Mouse (Mus musculus) lung, adult 18-20 months (tissue): Measurements from ENCODE around the gene Patz1.

Source experiments
- DNase-seq, 2 experiments: peaks; one replicate each; pipeline ENCODE4 v3.0.0; 2022; ENCODE audit warnings: mixed read lengths in 2 of 2

The Patz1 gene

GRCm38 (mm10) chr11:3288521-3289301, at the start of gene Patz1:
TSS of gene Patz1 (plus strand) at chr11:3288874.
- peak; percentile 45 to 57 for DNase-seq

GRCm38 (mm10) chr11:3242395-3242794, 46.3 kb upstream of the Patz1 start:
- DNase-seq: no peak

DNA sequence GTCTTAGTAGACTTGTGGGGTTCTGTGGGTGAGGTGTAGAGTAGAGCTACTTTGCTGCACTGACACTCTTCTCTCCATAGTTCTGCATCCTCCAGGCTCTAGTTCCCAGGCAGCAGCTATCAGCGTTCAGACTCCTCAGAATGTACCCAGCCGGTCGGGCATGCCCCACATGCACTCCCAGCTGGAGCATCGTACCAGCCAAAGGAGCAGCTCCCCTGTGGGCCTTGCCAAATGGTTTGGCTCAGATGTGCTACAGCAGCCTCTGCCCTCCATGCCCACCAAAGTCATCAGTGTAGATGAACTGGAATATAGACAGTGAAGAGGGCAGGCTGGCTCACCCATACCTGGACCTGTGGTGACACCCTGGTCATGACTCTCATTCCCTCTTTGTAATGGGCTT, 44.9 kb upstream of the Patz1 start:
- DNase-seq: no peak

DNA sequence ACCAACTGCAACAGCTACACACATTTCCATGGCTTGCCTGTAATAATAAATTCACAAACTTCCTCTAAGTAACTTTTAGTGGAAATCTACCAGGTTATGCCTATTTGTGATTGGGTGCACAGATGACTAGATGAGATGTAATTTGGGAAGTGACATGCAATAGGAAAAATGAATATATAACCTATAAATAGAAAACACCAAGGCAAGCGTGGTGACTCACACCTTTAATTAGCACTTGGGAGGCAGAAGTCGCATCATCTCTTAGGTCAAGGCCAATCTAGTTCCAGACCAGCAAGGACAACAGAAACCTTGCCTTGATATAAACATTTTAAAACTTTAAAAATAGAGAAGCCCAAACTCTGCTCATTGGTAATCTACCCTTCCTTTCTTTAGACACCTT, 41.3 kb upstream of the Patz1 start:
- no peak for DNase-seq

DNA sequence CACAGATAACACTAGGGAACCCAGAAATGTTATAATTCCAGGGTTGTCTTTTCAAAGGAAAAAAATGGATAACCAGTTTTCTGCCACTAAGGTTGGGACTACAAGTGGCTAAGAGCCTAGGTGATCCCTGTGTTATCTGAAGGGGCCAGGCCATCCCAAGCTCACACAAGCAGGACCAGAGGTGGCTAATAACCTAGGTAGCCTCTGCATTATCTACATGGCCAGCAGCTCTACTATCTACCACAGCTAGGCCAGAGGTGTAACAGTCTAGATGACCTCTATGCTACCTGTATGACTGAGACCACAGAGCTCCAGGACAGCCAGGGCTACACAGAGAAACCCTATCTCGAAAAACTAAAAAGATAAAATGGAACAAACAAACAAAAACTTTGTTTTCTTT, 29.1 kb upstream of the Patz1 start:
- no peak for DNase-seq

DNA sequence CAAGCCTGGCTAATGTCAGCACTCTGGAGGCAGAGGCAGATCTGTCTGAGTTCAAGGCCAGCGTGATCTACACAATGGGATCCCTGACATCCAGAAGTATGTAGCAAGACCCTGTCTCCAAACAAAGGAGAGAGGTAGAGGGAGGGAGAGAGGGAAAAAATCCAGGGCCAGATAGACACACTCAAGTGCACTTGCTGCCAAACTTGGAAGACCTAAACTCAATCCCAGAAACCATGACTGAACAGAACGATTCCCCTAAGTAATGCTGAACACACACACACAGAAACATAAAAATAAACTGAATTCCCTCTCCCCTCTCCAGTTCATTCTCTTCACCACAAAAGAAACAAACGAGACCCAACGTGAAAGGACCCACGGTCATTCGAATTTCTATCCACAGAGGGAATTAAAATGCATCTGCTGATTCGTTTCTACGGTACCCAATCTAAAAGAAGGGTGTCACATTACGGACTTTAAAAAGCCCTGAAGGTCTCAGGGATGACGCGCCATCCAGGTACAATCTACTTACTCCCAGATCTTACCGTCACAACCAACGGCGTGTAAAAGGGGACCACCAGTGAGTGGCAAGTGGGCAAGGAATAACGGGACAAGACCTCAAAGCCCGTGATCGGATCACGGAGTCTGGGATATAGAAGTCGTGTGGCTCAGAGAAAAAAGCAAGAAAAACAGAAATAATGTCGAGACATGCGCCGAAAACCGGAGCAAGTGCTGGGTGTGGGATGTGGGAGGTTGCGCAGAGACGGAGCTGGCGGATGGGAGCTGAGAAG, 23.2 kb upstream of the Patz1 start:
- no peak for DNase-seq

- DNase-seq: peak; percentile 94 to 96
Measured at GRCm38 (mm10) chr11:3266079-3266685, 22.5 kb upstream of the Patz1 start, which contains the start of gene Drg1. TSS of gene Drg1 (minus strand) at chr11:3266415.

GRCm38 (mm10) chr11:3267133-3267532, 21.5 kb upstream of the Patz1 start:
- no peak for DNase-seq

DNA sequence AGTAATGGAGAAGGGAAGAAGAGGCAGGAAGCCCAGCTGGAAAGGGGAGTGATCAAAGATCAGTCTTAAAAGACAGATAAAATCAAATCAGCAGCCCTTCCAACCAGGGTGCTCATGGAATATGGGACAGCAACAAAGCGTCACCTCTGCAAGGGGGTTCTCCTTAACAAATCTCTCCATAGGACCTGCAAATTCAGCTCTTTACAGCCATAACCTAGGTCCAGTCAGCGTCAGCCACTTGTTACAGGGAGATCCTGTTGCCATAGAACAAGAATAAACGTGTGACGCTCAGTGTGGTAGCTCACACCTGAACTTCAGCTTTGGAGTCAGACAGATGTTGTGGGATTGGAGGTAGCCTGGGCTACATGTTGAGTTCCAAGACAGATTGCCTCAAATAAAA, 19.4 kb upstream of the Patz1 start:
- DNase-seq: no peak

- DNase-seq: no peak
Measured at GRCm38 (mm10) chr11:3278351-3278750, 10.3 kb upstream of the Patz1 start.

DNA sequence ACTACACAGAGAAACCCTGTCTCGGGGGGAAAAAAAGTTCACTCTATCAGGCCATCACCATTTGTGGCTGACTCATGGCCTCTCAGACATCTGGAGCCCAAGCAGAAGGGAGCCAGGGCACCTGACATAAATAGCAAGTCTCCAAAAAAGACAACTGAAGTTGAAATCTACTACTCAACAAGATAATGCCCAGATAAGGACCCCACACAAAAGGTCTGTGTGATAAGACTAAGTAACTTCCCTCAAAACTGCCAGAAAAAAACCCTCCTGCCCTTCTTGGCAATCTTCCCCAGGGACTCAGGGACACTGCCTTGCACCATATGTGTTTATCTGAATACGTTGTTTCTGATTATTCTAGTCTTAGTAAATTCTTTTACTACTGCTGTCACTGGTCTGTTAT, 8.9 kb upstream of the Patz1 start:
- no peak for DNase-seq

GRCm38 (mm10) chr11:3282887-3283286, 5.8 kb upstream of the Patz1 start:
- no peak for DNase-seq

DNA sequence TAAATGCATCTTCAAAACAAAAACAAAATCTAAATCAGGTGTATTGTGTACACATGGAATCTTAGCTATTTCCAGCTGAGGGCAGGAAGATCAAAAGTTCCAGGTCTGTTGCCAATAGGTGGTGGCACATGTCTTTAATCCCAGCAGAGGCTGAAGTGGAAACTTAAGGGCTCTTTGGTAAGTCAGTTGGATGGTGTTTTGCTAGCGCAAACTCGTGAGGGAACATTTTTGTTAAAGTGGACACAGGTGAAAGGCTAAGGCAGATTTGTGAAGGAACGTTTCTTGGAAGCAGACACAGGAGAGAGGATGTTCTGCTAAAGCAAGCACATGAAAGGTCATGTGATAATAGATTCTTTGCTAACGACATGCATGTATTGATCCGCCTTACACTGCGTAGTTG, 5.0 kb upstream of the Patz1 start:
- DNase-seq: peak; percentile 38 to 74

DNA sequence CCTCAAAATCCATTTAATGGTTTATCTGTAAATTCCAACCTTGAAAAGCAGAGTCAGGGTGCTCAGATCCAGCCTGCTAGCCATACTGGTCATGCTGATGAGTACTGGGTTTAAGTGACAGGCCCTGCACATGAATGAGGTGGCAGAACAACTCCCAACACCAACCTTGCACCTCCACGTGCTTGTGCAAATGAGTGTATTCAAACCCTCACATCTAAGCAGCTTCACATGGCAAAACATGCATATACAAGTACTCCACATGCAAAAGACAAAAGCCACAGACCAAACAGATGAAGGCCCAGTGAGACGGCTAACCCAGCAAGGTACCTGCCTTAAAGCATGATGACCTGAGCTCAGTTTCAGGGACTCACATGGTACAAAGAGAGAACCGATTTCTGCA, 2.7 kb upstream of the Patz1 start:
- no peak for DNase-seq

- no peak for DNase-seq
Measured at GRCm38 (mm10) chr11:3287131-3287530, 1.5 kb upstream of the Patz1 start.

DNA sequence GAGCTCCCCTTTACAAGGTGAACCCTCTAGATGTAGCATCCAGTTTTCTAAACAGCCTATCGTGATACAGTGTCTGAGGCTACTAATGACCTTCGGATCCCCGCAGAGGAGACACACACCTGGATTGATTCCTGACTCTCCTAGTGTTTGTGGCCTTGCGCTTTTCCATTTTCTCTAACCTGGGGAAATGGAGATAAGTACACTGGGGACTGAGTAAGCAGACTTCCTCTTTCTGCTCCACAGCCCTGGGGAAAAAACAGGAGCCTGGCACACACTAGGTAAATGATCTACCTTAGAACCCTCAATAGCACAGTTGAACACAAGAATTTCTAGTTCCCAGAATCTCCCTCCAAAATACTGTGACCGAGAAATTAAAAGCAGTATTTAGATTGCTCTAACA, 753 bp upstream of the Patz1 start:
- no peak for DNase-seq

GRCm38 (mm10) chr11:3289302-3289802, 678 bp downstream of the Patz1 start:
- DNase-seq: peak; percentile 74 to 81

GRCm38 (mm10) chr11:3289803-3290639, 1.3 kb downstream of the Patz1 start:
- peak; percentile 80 to 81 for DNase-seq

DNA sequence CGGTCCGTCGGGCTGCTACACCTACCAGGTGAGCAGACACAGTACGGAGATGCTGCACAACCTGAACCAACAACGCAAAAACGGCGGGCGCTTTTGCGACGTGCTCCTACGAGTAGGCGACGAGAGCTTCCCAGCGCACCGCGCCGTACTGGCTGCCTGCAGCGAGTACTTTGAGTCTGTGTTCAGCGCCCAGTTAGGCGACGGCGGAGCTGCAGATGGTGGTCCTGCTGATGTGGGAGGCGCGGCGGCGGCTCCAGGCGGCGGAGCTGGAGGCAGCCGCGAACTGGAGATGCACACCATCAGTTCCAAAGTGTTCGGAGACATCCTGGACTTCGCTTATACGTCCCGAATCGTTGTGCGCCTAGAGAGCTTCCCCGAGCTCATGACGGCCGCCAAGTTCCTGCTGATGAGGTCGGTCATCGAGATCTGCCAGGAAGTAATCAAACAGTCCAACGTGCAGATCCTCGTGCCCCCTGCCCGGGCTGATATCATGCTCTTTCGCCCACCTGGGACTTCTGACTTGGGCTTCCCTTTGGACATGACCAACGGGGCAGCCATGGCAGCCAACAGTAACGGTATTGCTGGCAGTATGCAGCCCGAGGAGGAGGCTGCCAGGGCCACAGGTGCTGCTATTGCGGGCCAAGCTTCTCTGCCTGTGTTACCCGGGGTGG, 2.1 kb downstream of the Patz1 start:
- peak in 1 of 2 experiments; percentile 37 for DNase-seq

DNA sequence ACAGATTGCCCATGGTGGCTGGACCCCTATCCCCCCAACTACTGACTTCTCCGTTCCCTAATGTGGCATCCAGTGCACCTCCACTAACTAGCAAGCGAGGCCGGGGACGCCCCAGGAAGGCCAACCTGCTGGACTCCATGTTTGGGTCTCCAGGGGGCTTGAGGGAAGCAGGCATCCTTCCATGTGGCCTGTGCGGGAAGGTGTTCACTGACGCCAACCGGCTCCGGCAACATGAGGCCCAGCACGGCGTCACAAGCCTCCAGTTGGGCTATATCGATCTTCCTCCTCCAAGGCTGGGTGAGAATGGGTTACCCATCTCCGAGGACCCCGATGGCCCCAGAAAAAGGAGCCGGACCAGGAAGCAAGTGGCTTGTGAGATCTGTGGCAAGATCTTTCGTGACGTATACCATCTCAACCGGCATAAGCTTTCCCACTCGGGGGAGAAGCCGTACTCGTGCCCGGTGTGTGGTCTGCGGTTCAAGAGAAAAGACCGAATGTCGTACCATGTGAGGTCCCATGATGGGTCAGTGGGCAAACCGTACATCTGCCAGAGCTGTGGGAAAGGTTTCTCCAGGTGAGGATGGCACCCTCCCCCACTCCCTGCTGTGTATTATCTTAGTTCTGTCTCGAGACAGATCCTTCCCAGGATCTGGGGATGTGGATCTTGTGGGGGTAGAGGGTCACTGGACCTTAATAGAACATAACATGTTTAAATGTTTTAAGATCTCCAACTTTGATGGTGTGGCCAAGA, 2.8 kb downstream of the Patz1 start:
- no peak for DNase-seq

DNA sequence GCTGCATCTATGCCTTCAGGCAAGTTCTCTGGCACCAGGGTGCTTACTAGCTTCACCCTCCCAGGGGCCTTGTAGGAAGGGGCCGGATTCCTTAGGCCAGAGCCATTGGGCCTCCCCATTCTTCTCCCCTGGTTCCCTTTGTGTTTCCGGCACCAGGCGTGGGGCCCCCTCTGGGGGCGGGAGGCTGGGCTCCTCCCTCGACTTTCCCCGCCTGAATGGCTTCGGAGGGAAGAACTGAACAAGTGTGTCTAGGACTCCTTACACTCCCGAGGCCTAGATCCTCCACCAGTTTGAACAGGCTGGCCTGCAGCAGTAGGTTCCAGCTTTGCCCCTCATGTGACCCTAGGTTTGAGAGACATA, 3.4 kb downstream of the Patz1 start:
- peak; percentile 61 to 74 for DNase-seq
